Comparison of ENCODE assay signal across 28 mouse cellular contexts in genomic region chr3:39047621-39048303, GRCm38 (mm10).
DNase-seq lines count a peak whose midpoint lies in the region; ATAC-seq and TF ChIP-seq lines count a peak whose summit lies in the region.
"Had no signal": no experiment of that assay in that cellular context is flagged by ENCODE, and none has a peak within 500 bp of the region (broad histone marks: within the 10 kb centered on the region; RNA-seq: fewer than 3 reads in every experiment).

No protein-coding gene starts in this region.

- H3K27ac ChIP-seq in midbrain, embryonic 14.5 days (replicated peaks; ENCODE audit: low read depth, low read length) = 0 out of 2 replicates have a peak overlapping the region, but pooled peaks have one; percentile 2
- H3K27ac ChIP-seq in midbrain, postnatal 0 days (ENCODE audit: low read depth, low read length) = no peak overlapping the region
- H3K27ac ChIP-seq in forebrain, embryonic 12.5 days = peak overlapping the region; percentile 71; the same call in 1 of the 2 replicates
- H3K27ac ChIP-seq in midbrain, embryonic 15.5 days = no peak overlapping the region
- H3K27ac ChIP-seq: heart, embryonic 10.5 days; intestine, embryonic 15.5 days; layer of hippocampus, adult 2 months; limb, embryonic 12.5 days; liver, embryonic 12.5 days; stomach, embryonic 15.5 days had no signal

- DNase-seq in embryo, embryonic 11 days = peak; percentile 17
- DNase-seq in embryo, embryonic 9.5 days (ENCODE audit: extremely low spot score) = no peak
- DNase-seq in midbrain, embryonic 14.5 days = peak; percentile 62
- no peak for DNase-seq in midbrain, postnatal 0 days (ENCODE audit: low spot score)
- DNase-seq in lung, postnatal 36 days = no peak
- no peak for DNase-seq in B cell, adult 2 months
- DNase-seq: cerebellum, adult 11-12 months; cerebellum, postnatal 14 days; gastrocnemius, postnatal 10 days; heart, postnatal 4 days; kidney, adult 8-10 months; kidney, postnatal 14 days; lung, adult 18-20 months; lung, postnatal 10 days; right cerebral cortex, adult 18-20 months; right cerebral cortex, postnatal 4 days; thymus, postnatal 36 days had no signal

- no peak for TF ChIP-seq CTCF in midbrain, postnatal 0 days (IDR thresholded peaks at IDR 0.05)

- H3K9ac ChIP-seq in midbrain, embryonic 14.5 days (replicated peaks; ENCODE audit: low read length) = no peak overlapping the region
- no peak overlapping the region for H3K9ac ChIP-seq in midbrain, postnatal 0 days (replicated peaks; ENCODE audit: low read length, poor library complexity, severe bottlenecking)
- no peak overlapping the region for H3K9ac ChIP-seq in forebrain, embryonic 12.5 days
- no peak overlapping the region for H3K9ac ChIP-seq in midbrain, embryonic 15.5 days
- H3K9ac ChIP-seq: intestine, embryonic 15.5 days; limb, embryonic 12.5 days; liver, embryonic 12.5 days; stomach, embryonic 15.5 days had no signal

- H3K36me3 ChIP-seq in midbrain, embryonic 14.5 days (ENCODE audit: control insufficient read depth, insufficient read depth, low read length) = no peaks in the 10 kb centered on the region
- no peaks in the 10 kb centered on the region for H3K36me3 ChIP-seq in midbrain, postnatal 0 days (ENCODE audit: insufficient read depth, low read length)
- H3K36me3 ChIP-seq in forebrain, embryonic 12.5 days (replicated peaks) = no peaks in the 10 kb centered on the region
- H3K36me3 ChIP-seq in midbrain, embryonic 15.5 days (replicated peaks) = no peaks in the 10 kb centered on the region
- H3K36me3 ChIP-seq: heart, embryonic 10.5 days; intestine, embryonic 15.5 days; limb, embryonic 12.5 days; liver, embryonic 12.5 days; stomach, embryonic 15.5 days had no signal

- no peaks in the 10 kb centered on the region for H3K9me3 ChIP-seq in midbrain, embryonic 14.5 days (ENCODE audit: control insufficient read depth, low read length)
- no peaks in the 10 kb centered on the region for H3K9me3 ChIP-seq in midbrain, postnatal 0 days (ENCODE audit: low read length)
- H3K9me3 ChIP-seq in forebrain, embryonic 12.5 days = no peaks in the 10 kb centered on the region
- no peaks in the 10 kb centered on the region for H3K9me3 ChIP-seq in midbrain, embryonic 15.5 days
- H3K9me3 ChIP-seq: heart, embryonic 10.5 days; intestine, embryonic 15.5 days; limb, embryonic 12.5 days; liver, embryonic 12.5 days; stomach, embryonic 15.5 days had no signal

- H3K4me2 ChIP-seq in midbrain, embryonic 14.5 days (ENCODE audit: low read length) = no peak overlapping the region
- no peak overlapping the region for H3K4me2 ChIP-seq in midbrain, postnatal 0 days (ENCODE audit: low read depth, low read length, poor library complexity, severe bottlenecking)
- peak overlapping the region; percentile 29 for H3K4me2 ChIP-seq in forebrain, embryonic 12.5 days
- no peak overlapping the region for H3K4me2 ChIP-seq in midbrain, embryonic 15.5 days
- H3K4me2 ChIP-seq: intestine, embryonic 15.5 days; limb, embryonic 12.5 days; liver, embryonic 12.5 days; stomach, embryonic 15.5 days had no signal

- ATAC-seq in midbrain, embryonic 14.5 days (ENCODE audit: low FRiP score, low TSS enrichment) = no peak; the same call in 1 of the 2 replicates
- ATAC-seq in midbrain, postnatal 0 days (ENCODE audit: low FRiP score) = no peak
- peak; percentile 83 for ATAC-seq in forebrain, embryonic 12.5 days (ENCODE audit: low FRiP score)
- ATAC-seq in midbrain, embryonic 15.5 days (replicated peaks) = peak; percentile 81
- ATAC-seq: CD4-positive, CD25-positive, alpha-beta regulatory T cell, adult 4 months; hindbrain, embryonic 16.5 days; intestine, embryonic 15.5 days; liver, embryonic 12.5 days had no signal

- no peaks in the 10 kb centered on the region for H3K27me3 ChIP-seq in midbrain, embryonic 14.5 days (ENCODE audit: control insufficient read depth, insufficient read depth, low read length)
- no peaks in the 10 kb centered on the region for H3K27me3 ChIP-seq in midbrain, postnatal 0 days (ENCODE audit: insufficient read depth, low read length)
- peaks cover 17% of the 10 kb centered on the region for H3K27me3 ChIP-seq in forebrain, embryonic 12.5 days
- no peaks in the 10 kb centered on the region for H3K27me3 ChIP-seq in midbrain, embryonic 15.5 days (replicated peaks)
- H3K27me3 ChIP-seq: intestine, embryonic 15.5 days; limb, embryonic 12.5 days; liver, embryonic 12.5 days; stomach, embryonic 15.5 days had no signal

- H3K4me1 ChIP-seq in midbrain, embryonic 14.5 days (ENCODE audit: control insufficient read depth, insufficient read depth, low read length) = peaks cover 20% of the 10 kb centered on the region; the same call in 1 of the 2 replicates
- no peaks in the 10 kb centered on the region for H3K4me1 ChIP-seq in midbrain, postnatal 0 days (ENCODE audit: insufficient read depth, low read length)
- H3K4me1 ChIP-seq in forebrain, embryonic 12.5 days = peaks cover 20% of the 10 kb centered on the region
- peaks cover 13% of the 10 kb centered on the region for H3K4me1 ChIP-seq in midbrain, embryonic 15.5 days
- H3K4me1 ChIP-seq: intestine, embryonic 15.5 days; liver, embryonic 12.5 days; stomach, embryonic 15.5 days had no signal

- WGBS in midbrain, embryonic 14.5 days = 49% methylated on average over 10 of the region's 10 CpGs
- WGBS in midbrain, postnatal 0 days = 47% methylated on average over 10 of the region's 10 CpGs
- 15% methylated on average over 10 of the region's 10 CpGs for WGBS in forebrain, embryonic 12.5 days
- WGBS in midbrain, embryonic 15.5 days = 45% methylated on average over 10 of the region's 10 CpGs

- H3K4me3 ChIP-seq in midbrain, embryonic 14.5 days (replicated peaks; ENCODE audit: low read depth, low read length) = no peak overlapping the region
- H3K4me3 ChIP-seq in midbrain, postnatal 0 days (ENCODE audit: low read depth, low read length) = no peak overlapping the region
- H3K4me3 ChIP-seq in forebrain, embryonic 12.5 days (replicated peaks) = no peak overlapping the region
- H3K4me3 ChIP-seq in midbrain, embryonic 15.5 days = no peak overlapping the region
- H3K4me3 ChIP-seq: erythroblast, embryonic 14.5 days; heart, embryonic 10.5 days; intestine, embryonic 15.5 days; layer of hippocampus, adult 2 months; limb, embryonic 12.5 days; liver, embryonic 12.5 days; stomach, embryonic 15.5 days had no signal

Comparison
In these comparisons a context has a peak if more than half of its experiments do, and no peak if none do; other contexts are left out.
1. DNase-seq: peak in embryo, embryonic 11 days (single experiment) and midbrain, embryonic 14.5 days (single experiment); none in embryo, embryonic 9.5 days (single experiment), midbrain, postnatal 0 days (single experiment), lung, postnatal 36 days (single experiment) and B cell, adult 2 months (0 of 2).
2. ATAC-seq: peak in forebrain, embryonic 12.5 days (single experiment) and midbrain, embryonic 15.5 days (single experiment); none in midbrain, embryonic 14.5 days (single experiment) and midbrain, postnatal 0 days (single experiment).
3. H3K27ac ChIP-seq: peak in midbrain, embryonic 14.5 days (single experiment) and forebrain, embryonic 12.5 days (single experiment); none in midbrain, postnatal 0 days (single experiment) and midbrain, embryonic 15.5 days (single experiment).